Mouse (Mus musculus): ENCODE data around the gene Nelfe.
"Not testable (repeated sequence)": the region's sequence is repeated elsewhere in the genome, so short reads cannot be mapped to it uniquely, and the experiment has no call there.

- TF ChIP-seq CTCF (IDR thresholded peaks at IDR 0.05; ENCODE audit: control insufficient read depth, insufficient read depth, insufficient read length); CEBPB (IDR thresholded peaks at IDR 0.05; ENCODE audit: low read depth); MYOG (IDR thresholded peaks at IDR 0.05; ENCODE audit: control insufficient read depth, extremely low read depth, insufficient read length); USF1 (IDR thresholded peaks at IDR 0.05; ENCODE audit: low read depth); MAX (IDR thresholded peaks at IDR 0.05); FOSL1 (IDR thresholded peaks at IDR 0.05; ENCODE audit: insufficient read depth, low read length, poor library complexity, severe bottlenecking); MYOD1 (IDR thresholded peaks at IDR 0.05; ENCODE audit: control insufficient read depth, insufficient read length, low read depth): not testable (repeated sequence)
Measured at GRCm38 (mm10) chr17:34830776-34831175, 19.4 kb upstream of the Nelfe start.
